Mouse (Mus musculus) frontal cortex, adult (tissue): ENCODE data around the gene Cd300lb.

Experiments
- ATAC-seq: cut with Nextera tagmentation; 2 replicates; pipeline ENCODE4 v1.9.2; 2017; ENCODE audit warnings: mild to moderate bottlenecking, moderate library complexity, mixed read lengths; ENCODE audit not compliant: low TSS enrichment

The Cd300lb gene

DNA sequence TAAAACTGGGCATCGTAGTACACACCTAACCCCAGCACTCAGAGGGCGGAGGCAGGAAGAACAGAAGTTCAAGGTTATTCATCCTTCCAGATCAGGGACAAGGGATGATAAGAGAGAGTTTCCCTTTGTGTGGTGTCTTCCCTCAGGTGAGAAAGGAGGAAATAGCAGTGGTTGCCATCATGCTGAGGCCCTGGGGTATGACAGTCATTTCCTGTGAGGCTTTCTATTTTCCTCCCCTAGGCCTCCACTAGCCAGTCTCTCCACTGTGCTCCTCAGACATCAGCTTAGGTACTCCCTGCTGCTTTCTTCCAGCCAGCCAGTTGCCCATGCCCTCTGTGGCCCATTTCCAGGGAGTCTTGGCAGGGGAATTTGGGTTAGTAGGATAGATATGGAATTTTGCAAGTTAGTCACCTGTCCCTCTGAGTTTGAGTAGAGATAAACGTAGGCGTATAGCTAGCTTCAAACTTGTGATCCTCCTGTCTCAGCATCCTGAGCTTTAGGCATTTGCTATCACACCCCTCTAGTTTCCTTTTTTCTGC is 50.9 kb downstream of the Cd300lb start:
- no peak for ATAC-seq

DNA sequence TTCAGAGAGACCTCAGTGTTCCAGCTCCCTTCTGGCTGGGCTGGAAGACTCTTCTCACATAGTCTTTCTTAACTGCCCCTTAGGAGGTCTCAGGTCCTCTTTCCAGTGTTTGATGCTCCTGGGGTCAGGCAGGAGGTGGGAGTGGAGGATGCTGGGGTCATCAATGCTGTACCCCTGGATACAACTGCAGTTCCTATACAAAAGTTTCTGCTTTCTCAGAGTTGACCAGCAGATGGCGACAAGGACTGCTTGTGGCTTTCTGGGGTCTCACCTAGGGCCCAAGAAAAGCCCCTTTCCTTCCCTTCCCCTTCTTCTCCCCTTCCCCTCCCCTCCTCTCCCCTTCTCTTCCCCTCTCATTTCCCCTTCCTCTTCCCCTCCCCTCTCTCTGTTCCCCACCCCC is 53.6 kb downstream of the Cd300lb start:
- no peak for ATAC-seq

DNA sequence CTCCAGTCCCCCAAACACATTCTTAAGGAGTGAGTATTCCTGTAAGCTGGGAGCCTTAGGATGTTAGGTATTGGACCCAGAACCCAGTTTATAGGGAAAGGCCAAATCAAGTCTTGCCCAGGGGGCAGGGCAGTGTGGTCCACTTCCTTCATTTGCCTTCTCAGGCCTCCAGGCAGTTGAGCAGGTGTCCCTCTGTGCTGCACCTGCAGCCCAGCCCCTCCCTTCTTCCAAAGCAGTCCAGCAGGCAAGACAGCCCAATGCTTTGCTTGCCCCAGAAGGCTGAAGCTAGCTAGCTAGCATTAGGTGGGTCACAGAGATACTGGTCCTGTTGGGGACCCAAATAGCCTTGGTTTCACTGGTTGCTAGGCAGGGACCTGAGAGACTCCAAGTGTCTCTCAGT is 54.0 kb downstream of the Cd300lb start:
- no peak for ATAC-seq

DNA sequence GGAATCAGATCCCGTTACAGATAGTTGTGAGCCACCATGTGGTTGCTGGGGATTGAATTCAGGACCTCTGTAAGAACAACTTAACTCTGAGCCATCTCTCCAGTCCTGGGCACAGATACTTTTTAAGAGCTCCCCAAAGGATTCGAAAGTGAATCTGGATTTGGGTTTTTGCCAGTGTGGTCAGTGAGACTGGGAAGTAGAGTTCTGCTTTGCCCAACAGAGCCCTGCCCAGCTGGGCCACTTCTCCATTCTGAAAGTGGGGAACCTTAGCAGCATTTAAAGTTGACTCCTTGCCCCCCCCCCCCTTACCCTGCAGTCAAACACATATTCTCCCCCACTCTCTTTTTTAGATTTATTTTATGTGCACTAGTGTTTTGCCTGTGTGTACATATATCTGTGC is 54.5 kb downstream of the Cd300lb start:
- no peak for ATAC-seq

DNA sequence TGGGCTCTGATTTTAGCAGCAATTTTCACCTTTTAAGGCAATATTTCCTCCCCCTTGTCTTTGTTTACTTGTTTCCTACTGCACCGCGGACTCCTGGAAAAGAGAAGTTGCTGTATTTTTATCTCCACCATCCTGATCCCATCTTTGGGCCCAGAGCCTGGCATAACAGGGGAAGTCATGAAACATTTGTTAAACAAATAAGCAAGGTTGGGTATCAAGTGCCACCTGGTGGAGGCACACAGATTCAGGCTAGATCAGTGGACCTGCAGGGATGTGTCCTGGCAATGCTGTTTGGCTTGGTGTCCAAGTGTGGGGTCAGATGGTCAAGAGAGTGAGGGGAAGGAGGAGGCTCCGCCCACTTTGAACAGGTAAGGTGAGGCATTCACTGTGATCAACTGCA is 57.0 kb downstream of the Cd300lb start:
- ATAC-seq: no peak; the same call in 1 of the 2 replicates

DNA sequence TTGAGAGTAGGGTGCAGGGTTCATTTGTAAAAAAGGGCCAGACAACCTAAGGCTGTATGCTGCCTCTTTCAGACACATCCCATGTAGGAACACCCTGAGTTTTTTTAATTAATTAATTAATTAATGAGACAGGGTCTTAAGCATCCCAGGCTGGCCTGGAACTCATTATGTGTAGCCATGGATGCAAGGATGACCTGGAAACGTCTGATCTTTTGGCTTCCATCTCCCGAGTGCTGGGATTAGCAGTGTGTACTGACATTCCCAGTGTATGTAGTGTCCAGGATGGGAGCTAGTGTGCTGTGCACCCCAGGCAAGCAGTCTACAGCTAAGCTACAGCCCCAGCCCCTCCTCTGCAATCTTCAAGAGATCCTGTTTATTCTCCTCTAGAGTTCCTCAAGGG is 57.6 kb downstream of the Cd300lb start:
- no peak for ATAC-seq

DNA sequence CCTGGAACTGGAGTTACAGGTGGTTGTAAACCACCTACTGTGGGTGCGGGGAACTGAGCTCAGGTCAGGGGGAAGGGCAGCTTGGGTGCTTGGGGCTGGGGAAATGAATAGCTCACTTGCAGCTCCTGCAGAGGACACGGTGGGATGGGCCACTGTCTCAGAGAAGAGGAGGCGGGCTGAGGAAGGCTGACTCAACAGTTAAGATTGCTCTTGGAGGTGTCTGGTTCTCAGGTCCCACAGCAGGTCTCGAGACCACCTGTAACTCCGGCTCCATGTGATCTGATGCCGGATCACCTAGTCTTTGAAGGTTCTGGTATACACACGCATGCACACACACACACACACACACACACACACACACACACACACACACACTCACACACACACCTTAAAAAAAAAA is 58.0 kb downstream of the Cd300lb start:
- no peak for ATAC-seq

DNA sequence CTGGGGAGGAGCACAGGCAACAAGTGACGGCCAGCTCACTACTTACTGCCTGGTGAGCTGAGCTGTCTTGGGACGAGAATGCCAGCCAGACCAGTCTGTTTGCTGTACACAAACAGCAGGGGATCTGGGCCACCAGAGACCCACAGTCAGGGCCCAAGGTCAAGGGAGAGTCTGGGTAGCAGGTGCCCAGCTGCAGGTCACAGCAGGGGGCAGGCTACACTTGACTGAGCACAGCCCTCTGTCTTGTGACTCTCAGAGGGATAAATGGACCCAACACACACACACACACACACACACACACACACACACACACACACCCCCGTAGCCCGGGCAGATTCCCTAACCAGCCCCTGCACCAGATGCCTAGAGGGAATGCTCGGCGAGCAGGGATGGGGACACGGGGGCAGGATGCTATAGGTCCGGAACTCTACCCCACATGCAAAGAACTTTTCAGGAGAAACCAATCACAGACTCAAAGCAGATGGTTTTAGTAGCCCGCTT is 58.8 kb downstream of the Cd300lb start:
- ATAC-seq: peak; percentile 57; the same call in 1 of the 2 replicates

DNA sequence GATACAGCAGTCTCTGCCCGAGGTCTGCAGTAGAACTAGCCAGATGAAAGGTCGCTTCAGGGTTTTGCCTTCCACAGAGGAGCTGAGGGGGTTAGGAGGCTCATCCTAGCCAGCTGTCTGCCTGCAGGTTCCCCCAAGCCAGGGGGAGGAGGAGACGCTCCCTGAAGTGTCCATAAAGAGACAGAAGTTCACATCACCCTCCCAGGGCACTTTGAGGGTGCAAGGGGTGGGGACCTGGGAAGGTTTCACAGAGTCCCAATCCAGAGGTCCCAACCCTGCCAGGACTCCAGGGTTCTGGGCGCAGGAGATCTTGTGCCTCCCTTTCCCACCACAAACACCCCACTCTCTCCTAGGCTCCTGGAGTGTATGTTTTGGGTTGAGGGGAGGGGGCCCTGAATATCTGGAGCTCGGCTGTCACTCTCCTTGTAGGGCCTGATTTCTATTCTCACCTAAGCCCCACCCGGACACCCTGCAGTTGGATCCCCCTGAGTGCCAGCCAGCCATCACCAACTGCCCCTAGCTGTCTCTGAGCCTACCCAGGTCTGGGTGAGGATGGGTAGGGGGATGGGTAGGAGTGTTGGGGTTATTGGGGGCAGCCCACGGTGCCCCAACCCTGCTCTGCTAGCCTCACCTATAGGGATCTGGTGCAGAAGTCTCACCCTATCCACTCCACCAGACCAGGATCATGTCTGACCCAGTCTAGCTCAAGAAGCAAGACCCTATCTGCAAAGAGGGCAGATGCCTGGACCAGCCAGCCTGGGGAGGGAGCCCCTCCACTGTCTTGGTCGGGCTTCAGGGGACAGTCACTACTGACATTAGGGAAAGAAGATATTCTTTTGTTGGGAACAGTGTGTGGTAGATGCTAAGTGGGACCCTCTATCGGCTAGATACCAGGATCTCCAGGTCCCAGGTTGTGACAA is 59.7 kb downstream of the Cd300lb start:
- ATAC-seq: no peak

DNA sequence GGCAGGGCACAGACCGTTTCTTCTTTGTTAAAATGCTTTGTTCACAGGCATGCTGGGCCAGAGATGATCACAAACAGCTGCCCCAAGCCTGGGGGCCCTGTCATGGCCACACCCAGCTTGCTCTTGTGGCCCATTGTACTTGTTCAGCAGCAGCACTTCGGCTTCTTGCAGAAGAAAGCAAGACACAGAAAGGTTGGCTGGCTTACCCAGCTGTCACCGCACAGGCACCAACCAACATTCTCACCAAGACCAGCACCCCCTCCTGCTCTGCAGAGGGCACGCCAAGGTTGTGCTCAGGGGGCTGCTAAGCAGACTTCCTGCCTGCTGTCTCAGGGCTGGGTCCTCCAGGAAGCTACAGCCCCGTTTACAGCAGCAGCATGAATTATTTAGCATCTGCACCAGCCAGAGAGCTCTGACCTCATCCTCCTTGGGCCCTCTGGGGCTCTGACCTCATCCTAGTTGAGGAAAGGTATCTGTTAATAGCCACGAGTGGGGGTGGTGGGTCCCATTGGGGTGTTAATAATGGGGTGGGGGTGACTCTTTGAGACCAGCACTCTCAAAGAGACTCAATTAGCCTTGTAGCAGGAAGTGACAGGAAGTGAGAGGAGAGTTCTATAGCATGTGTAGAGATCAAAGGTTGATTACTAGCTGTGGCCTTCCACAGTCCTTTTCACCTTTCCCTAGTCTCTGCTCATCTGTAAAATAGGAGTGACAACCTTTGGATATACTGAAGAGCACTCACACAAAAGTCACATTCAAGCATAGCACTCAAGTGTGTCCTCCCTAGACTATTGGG is 61.0 kb downstream of the Cd300lb start:
- ATAC-seq: no peak
